Mouse (Mus musculus) intestine, postnatal 0 days (tissue): ENCODE data around the gene Kiss1r. TPM values are rescaled to one million over a fixed set of nuclear protein-coding genes. Genes with fewer than 3 reads are reported as not detected.

Source experiments
- ATAC-seq: fragments of 200-750 bp; cut with Nextera tagmentation; 2 replicates; pipeline ENCODE4 v1.8.0; 2017; ENCODE audit warnings: mild to moderate bottlenecking, moderate TSS enrichment, moderate library complexity
- H3K27ac ChIP-seq: fragments of 300-500 bp; sonication (generic); 2 replicates; pipeline ENCODE4 v1.5.1; 2014; ENCODE audit warnings: mild to moderate bottlenecking, low read depth, low read length, moderate library complexity
- H3K27me3 ChIP-seq: fragments of 300-500 bp; sonication (generic); replicated peaks from 2 replicates; pipeline ENCODE4 v1.6.1; 2014; ENCODE audit warnings: low read length, mixed read lengths; ENCODE audit not compliant: control insufficient read depth, insufficient read depth
- H3K36me3 ChIP-seq: fragments of 300-500 bp; sonication (generic); 2 replicates; pipeline ENCODE4 v1.6.1; 2014; ENCODE audit warnings: mild to moderate bottlenecking, moderate library complexity; ENCODE audit not compliant: control insufficient read depth, insufficient read depth
- H3K4me1 ChIP-seq: fragments of 300-500 bp; sonication (generic); replicated peaks from 2 replicates; pipeline ENCODE4 v1.6.1; 2014; ENCODE audit warnings: antibody characterized with exemption, low read length, mixed read lengths; ENCODE audit not compliant: control insufficient read depth, insufficient read depth
- H3K4me2 ChIP-seq: fragments of 300-500 bp; sonication (generic); replicated peaks from 2 replicates; pipeline ENCODE4 v1.6.1; 2014; ENCODE audit warnings: low read depth, mild to moderate bottlenecking, moderate library complexity
- H3K4me3 ChIP-seq: fragments of 300-500 bp; sonication (generic); 2 replicates; pipeline ENCODE4 v1.5.1; 2014; ENCODE audit warnings: low read depth, low read length
- H3K9ac ChIP-seq: fragments of 300-500 bp; sonication (generic); 2 replicates; pipeline ENCODE4 v1.6.1; 2014; ENCODE audit warnings: mild to moderate bottlenecking, low read depth, low read length
- H3K9me3 ChIP-seq: fragments of 300-500 bp; sonication (generic); 2 replicates; pipeline ENCODE4 v1.6.1; 2016; ENCODE audit warnings: mixed run types; ENCODE audit not compliant: control insufficient read depth
- CTCF ChIP-seq: sonication (generic); IDR thresholded peaks from 2 replicates; pipeline ENCODE4 v1.5.1; 2016; ENCODE audit warnings: low read depth, mild to moderate bottlenecking, control low read depth, antibody characterized with exemption, moderate library complexity
- WGBS: fragments of 180-500 bp; shearing (Covaris S2); extraction: QIAGEN DNeasy Blood & Tissue Kit; methylation state at CpG from one replicate; pipeline ENCODE4 v1.1.7; 2014; 5-methylcytosine and 5-hydroxymethylcytosine counted together
- polyA plus RNA-seq: library from polyadenylated mRNA; unstranded; fragments of >200 nt; fragmentation: Nextera tagmentation; extraction: Ambion mirVana; gene quantifications from 2 replicates; pipeline ENCODE4 v1.2.1, GENCODE M21; 2015

The Kiss1r gene
- polyA plus RNA-seq, 1 experiment from 2014 or later, result 0.47 TPM

GRCm38 (mm10) chr10:79940749-79941148 is 24.0 kb downstream of the Kiss1r start:
- Histone ChIP-seq H3K36me3 (peaks cover 29% of the 10 kb centered on the region), H3K27me3 (no peaks in the 10 kb centered on the region), H3K4me3 (no peak overlapping the region), H3K9ac (no peak overlapping the region), H3K4me1 (peaks cover 19% of the 10 kb centered on the region; the same call in 1 of the 2 replicates), H3K4me2 (no peak overlapping the region), H3K9me3 (no peaks in the 10 kb centered on the region), H3K27ac (no peak overlapping the region)
- TF ChIP-seq CTCF, result no peak
- 48% methylated on average over 7 of the region's 7 CpGs for WGBS
- no peak for ATAC-seq

- peaks cover 27% of the 10 kb centered on the region for H3K36me3 ChIP-seq
- no peak overlapping the region for H3K4me3 ChIP-seq
- H3K4me2 ChIP-seq, result no peak overlapping the region
- H3K9me3 ChIP-seq, result no peaks in the 10 kb centered on the region
- H3K4me1 ChIP-seq, result peaks cover 34% of the 10 kb centered on the region
- 42% methylated on average over 1 of the region's 1 CpGs for WGBS
- peak overlapping the region; percentile 88 for H3K27ac ChIP-seq
- no peaks in the 10 kb centered on the region for H3K27me3 ChIP-seq
- H3K9ac ChIP-seq, result no peak overlapping the region
- TF ChIP-seq CTCF, result no peak
- ATAC-seq, result 0 out of 2 replicates have a peak, but pooled peaks have one; percentile 0
Measured at GRCm38 (mm10) chr10:79942988-79943387, 26.2 kb downstream of the Kiss1r start.

DNA sequence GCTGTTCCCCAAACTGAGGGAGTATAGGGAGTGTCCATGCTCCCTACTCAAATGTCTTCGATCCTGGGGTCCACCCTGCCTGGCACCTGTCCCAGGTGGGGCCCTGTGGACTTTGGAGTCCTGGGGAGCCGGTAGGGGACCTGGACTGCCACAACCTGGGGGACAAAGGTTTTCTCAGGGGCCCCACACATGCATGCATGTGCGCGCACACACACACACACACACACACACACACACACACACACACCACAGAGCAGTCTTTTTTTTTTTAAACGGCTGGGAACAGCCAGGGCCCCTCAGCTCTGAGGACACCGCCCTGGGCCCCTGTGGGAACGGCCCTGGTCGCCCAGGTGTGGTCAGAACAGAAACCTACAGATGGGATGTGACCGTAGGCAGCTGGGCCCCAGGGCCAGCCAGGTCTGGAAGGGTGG is 26.7 kb downstream of the Kiss1r start:
- no peak for TF ChIP-seq CTCF

DNA sequence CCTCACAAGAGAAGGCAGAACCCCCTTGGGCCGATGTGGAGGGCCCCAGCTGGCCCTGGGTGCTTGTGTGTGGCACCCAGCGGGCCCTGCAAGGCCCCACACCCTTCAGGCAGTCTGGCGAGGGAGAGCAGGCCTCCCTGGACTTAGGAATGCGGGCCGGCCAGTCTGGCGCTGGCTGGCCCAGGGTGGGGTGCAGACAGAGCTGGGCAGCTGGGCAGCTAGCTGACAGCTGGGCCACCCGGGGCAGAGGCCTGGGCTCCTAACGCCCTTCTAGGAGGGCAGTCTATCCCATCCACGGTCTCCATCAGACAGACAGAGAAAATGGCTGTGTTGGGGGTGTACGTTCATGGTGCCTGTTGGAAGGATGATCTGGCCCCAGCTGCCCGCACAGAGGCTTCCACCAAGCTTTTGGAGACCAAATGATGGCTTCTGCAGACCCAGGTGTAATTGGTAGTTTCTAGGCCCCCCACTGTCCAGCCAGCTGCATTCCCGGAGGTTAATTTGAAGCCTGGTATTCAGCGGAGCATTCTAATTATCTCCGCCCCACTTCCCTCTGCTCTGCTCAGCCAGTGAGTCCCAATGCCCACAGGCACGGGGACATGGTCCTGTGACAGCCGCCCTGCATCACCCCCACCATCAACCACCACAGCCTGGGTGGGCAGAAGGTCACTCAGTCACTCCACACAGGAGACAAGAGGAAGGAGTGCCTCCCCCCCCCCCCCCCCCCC is 28.9 kb downstream of the Kiss1r start:
- 20% methylated on average over 16 of the region's 16 CpGs for WGBS

More for the DNA sequence above, 26.7 kb downstream of the Kiss1r start:
- H3K9ac ChIP-seq, result no peak overlapping the region
- WGBS, result 33% methylated on average over 9 of the region's 9 CpGs
- H3K4me1 ChIP-seq, result peaks cover 33% of the 10 kb centered on the region
- H3K36me3 ChIP-seq, result peaks cover 30% of the 10 kb centered on the region
- H3K27me3 ChIP-seq, result no peaks in the 10 kb centered on the region
- H3K9me3 ChIP-seq, result no peaks in the 10 kb centered on the region
- peak overlapping the region; percentile 64 for H3K4me2 ChIP-seq
- ATAC-seq, result peak; percentile 87
- H3K4me3 ChIP-seq, result peak overlapping the region; percentile 21; the same call in 1 of the 2 replicates
- H3K27ac ChIP-seq, result peak overlapping the region; percentile 88

DNA sequence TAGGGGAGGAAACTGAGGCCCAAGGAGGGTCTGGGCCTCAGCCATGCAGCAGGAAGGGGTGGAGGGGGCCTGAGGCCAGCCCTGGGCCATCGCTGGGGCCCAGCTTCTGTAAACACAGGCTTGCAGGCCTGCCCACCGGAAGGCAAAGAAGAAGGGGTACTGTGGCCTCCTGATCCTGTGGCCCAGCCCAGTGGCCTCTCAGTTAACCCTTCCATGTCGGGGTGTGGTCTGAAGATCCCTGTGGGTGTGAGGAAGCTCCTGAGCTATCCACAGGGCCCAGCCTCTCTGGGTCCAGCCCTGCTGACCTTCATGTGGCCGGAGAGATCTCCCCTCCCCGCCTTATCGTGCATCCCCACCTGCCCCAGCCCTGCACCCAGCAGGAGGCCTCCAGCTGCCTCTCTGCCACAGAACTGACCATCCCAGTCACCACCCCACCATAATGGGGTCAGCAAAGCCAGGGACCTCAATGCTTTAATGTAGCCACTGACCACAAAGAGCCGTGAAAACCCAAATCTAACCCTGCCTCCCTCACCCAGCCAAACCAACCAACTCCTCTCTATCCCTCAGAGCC is 30.1 kb downstream of the Kiss1r start:
- H3K4me2 ChIP-seq, result peak overlapping the region; percentile 64
- H3K36me3 ChIP-seq, result peaks cover 42% of the 10 kb centered on the region
- peak overlapping the region; percentile 40 for H3K9ac ChIP-seq
- H3K4me3 ChIP-seq, result peak overlapping the region; percentile 21; the same call in 1 of the 2 replicates
- 16% methylated on average over 7 of the region's 7 CpGs for WGBS
- peak overlapping the region; percentile 88 for H3K27ac ChIP-seq
- H3K9me3 ChIP-seq, result no peaks in the 10 kb centered on the region
- peaks cover 24% of the 10 kb centered on the region for H3K4me1 ChIP-seq
- no peaks in the 10 kb centered on the region for H3K27me3 ChIP-seq
- no peak for TF ChIP-seq CTCF
- peak; percentile 36 for ATAC-seq

More for the DNA sequence above, 28.9 kb downstream of the Kiss1r start:
- Histone ChIP-seq H3K4me3 (0 out of 2 replicates have a peak overlapping the region, but pooled peaks have one; percentile 21), H3K27ac (peak overlapping the region; percentile 88), H3K4me2 (peak overlapping the region; percentile 64), H3K4me1 (peaks cover 24% of the 10 kb centered on the region), H3K9ac (peak overlapping the region; percentile 40; the same call in 1 of the 2 replicates), H3K27me3 (no peaks in the 10 kb centered on the region), H3K9me3 (no peaks in the 10 kb centered on the region), H3K36me3 (peaks cover 40% of the 10 kb centered on the region)
- no peak for TF ChIP-seq CTCF
- ATAC-seq, result 0 out of 2 replicates have a peak, but pooled peaks have one; percentile 10

DNA sequence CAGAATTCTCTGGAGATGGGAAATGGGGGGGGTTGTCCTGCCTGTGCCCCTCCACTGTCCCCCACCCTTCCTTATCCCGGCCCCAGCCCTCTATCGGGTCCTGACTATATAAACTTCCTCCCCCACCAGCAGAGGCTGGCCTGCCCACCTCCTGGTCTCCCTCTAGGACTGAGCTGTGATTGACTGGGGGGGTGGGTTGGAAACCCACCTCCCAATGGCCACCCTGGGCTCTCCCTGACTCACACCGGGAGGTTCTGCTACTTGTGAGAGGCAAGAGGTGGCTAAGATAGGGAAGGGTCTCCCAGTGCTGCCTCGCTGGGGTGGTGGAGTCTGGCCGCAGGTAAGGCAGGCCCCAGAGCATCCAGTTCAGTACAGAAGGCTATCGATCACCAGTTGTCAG is 30.7 kb downstream of the Kiss1r start:
- Histone ChIP-seq H3K27me3 (no peaks in the 10 kb centered on the region), H3K4me2 (peak overlapping the region; percentile 64), H3K36me3 (peaks cover 44% of the 10 kb centered on the region), H3K9me3 (no peaks in the 10 kb centered on the region), H3K27ac (peak overlapping the region; percentile 88; the same call in 1 of the 2 replicates), H3K4me3 (no peak overlapping the region), H3K9ac (no peak overlapping the region), H3K4me1 (peaks cover 24% of the 10 kb centered on the region)
- ATAC-seq, result no peak
- WGBS, result 61% methylated on average over 6 of the region's 6 CpGs
- TF ChIP-seq CTCF, result no peak
